Mouse (Mus musculus): ENCODE measurements around the gene Gfy. TPM values are rescaled to one million over a fixed set of nuclear protein-coding genes. Genes with fewer than 3 reads are reported as not detected.
"Not testable (repeated sequence)": the region's sequence is repeated elsewhere in the genome, so short reads cannot be mapped to it uniquely, and the experiment has no call there.

Gene Gfy
- total RNA-seq, 1 experiment from 2014 or later, result not detected

GRCm38 (mm10) chr7:45174567-45175280, 4.6 kb downstream of the Gfy start:
- ATAC-seq (ENCODE audit: extremely low read depth, insufficient number of reproducible peaks, low FRiP score, poor library complexity, severe bottlenecking), result no peak

GRCm38 (mm10) chr7:45173772-45174171, 5.6 kb downstream of the Gfy start:
- not testable (repeated sequence) for ATAC-seq (ENCODE audit: extremely low read depth, insufficient number of reproducible peaks, low FRiP score, poor library complexity, severe bottlenecking)

GRCm38 (mm10) chr7:45172974-45173373, 6.4 kb downstream of the Gfy start:
- ATAC-seq (ENCODE audit: extremely low read depth, insufficient number of reproducible peaks, low FRiP score, poor library complexity, severe bottlenecking), result no peak

GRCm38 (mm10) chr7:45169495-45169894, 9.9 kb downstream of the Gfy start:
- ATAC-seq (ENCODE audit: extremely low read depth, insufficient number of reproducible peaks, low FRiP score, poor library complexity, severe bottlenecking), result no peak

GRCm38 (mm10) chr7:45168656-45169055, 10.7 kb downstream of the Gfy start:
- ATAC-seq (ENCODE audit: extremely low read depth, insufficient number of reproducible peaks, low FRiP score, poor library complexity, severe bottlenecking), result no peak

GRCm38 (mm10) chr7:45167761-45168445, 11.5 kb downstream of the Gfy start:
- no peak for ATAC-seq (ENCODE audit: extremely low read depth, insufficient number of reproducible peaks, low FRiP score, poor library complexity, severe bottlenecking)

- no peak for ATAC-seq (ENCODE audit: extremely low read depth, insufficient number of reproducible peaks, low FRiP score, poor library complexity, severe bottlenecking)
Observed at GRCm38 (mm10) chr7:45166950-45167401, 12.4 kb downstream of the Gfy start.

GRCm38 (mm10) chr7:45165701-45166100, 13.7 kb downstream of the Gfy start:
- ATAC-seq (ENCODE audit: extremely low read depth, insufficient number of reproducible peaks, low FRiP score, poor library complexity, severe bottlenecking), result no peak

- no peak for ATAC-seq (ENCODE audit: extremely low read depth, insufficient number of reproducible peaks, low FRiP score, poor library complexity, severe bottlenecking)
Observed at GRCm38 (mm10) chr7:45164833-45165232, 14.5 kb downstream of the Gfy start.

- no peak for ATAC-seq (ENCODE audit: extremely low read depth, insufficient number of reproducible peaks, low FRiP score, poor library complexity, severe bottlenecking)
Observed at GRCm38 (mm10) chr7:45163735-45164490, 15.5 kb downstream of the Gfy start, which contains the start of gene Slc17a7. Slc17a7 (plus strand) TSS chr7:45163949.

- no peak for ATAC-seq (ENCODE audit: extremely low read depth, insufficient number of reproducible peaks, low FRiP score, poor library complexity, severe bottlenecking)
Observed at GRCm38 (mm10) chr7:45162996-45163615, 16.3 kb downstream of the Gfy start.

- ATAC-seq (ENCODE audit: extremely low read depth, insufficient number of reproducible peaks, low FRiP score, poor library complexity, severe bottlenecking), result no peak
Observed at GRCm38 (mm10) chr7:45162551-45162950, 16.8 kb downstream of the Gfy start.

- ATAC-seq (ENCODE audit: extremely low read depth, insufficient number of reproducible peaks, low FRiP score, poor library complexity, severe bottlenecking), result peak; percentile 63
Observed at GRCm38 (mm10) chr7:45161612-45162473, 17.5 kb downstream of the Gfy start.

- no peak for ATAC-seq (ENCODE audit: extremely low read depth, insufficient number of reproducible peaks, low FRiP score, poor library complexity, severe bottlenecking)
Observed at GRCm38 (mm10) chr7:45160866-45161265, 18.5 kb downstream of the Gfy start.

GRCm38 (mm10) chr7:45160316-45160800, 19.0 kb downstream of the Gfy start:
- ATAC-seq (ENCODE audit: extremely low read depth, insufficient number of reproducible peaks, low FRiP score, poor library complexity, severe bottlenecking), result no peak

GRCm38 (mm10) chr7:45158991-45159390, 20.4 kb downstream of the Gfy start:
- ATAC-seq (ENCODE audit: extremely low read depth, insufficient number of reproducible peaks, low FRiP score, poor library complexity, severe bottlenecking), result no peak

GRCm38 (mm10) chr7:45157459-45157858, 21.9 kb downstream of the Gfy start:
- ATAC-seq (ENCODE audit: extremely low read depth, insufficient number of reproducible peaks, low FRiP score, poor library complexity, severe bottlenecking), result no peak

- ATAC-seq (ENCODE audit: extremely low read depth, insufficient number of reproducible peaks, low FRiP score, poor library complexity, severe bottlenecking), result no peak
Observed at GRCm38 (mm10) chr7:45156206-45156605, 23.2 kb downstream of the Gfy start.
